Mouse (Mus musculus): Measurements from ENCODE around the gene Rpl36al. TPM values are rescaled to one million over a fixed set of nuclear protein-coding genes. Genes with fewer than 3 reads are reported as not detected.
"Not testable (repeated sequence)": the region's sequence is repeated elsewhere in the genome, so short reads cannot be mapped to it uniquely, and the experiment has no call there.

Gene Rpl36al
- total RNA-seq, 2 experiments from 2014 or later, result 290 to 325 TPM

- Histone ChIP-seq H3K4me3 (no peak overlapping the region), H3K27ac (no peak overlapping the region)
- no peak for DNase-seq
Observed at GRCm38 (mm10) chr12:69190074-69190473, 6.2 kb upstream of the Rpl36al start.

DNA sequence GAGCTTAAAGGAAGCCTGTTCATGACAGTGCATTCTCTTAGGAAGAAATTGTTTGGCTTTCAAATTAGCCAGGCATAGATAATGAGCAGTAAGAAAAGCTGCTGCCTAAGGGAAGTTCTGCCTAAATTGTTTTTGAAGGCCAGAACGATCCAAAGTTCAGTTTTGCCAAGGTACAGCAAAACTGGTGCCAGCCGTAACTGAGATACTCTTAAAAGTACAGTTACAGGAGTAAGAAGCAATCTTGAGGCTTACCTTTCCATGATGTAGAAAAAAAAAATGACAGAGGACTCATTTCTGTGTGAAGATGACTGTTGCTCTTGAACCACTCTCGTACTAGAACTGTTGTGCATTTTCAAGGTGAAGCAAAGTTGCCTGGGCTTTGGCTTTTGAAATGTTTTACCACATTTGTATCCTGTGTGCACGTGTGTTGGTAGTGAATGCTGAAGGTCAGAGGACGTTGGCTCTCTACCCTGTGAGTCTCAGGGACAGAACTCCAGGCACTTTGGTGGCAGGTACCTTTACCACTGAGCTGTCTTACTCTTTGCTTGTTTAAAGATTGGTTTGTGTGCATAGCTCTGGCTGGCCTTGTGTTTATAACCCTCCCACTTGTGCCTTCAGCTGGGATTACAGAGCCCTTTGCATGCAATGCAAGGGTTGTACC, 3.1 kb upstream of the Rpl36al start:
- intact Hi-C loops (cut with DNase I), result no loop called here
- no peak overlapping the region for H3K27ac ChIP-seq
- no peak for DNase-seq
- no peak overlapping the region for H3K4me3 ChIP-seq
- no peak for TF ChIP-seq CTCF (IDR thresholded peaks at IDR 0.05)

More at GRCm38 (mm10) chr12:69190074-69190473, 6.2 kb upstream of the Rpl36al start:
- no peak for TF ChIP-seq CTCF (IDR thresholded peaks at IDR 0.05)
- intact Hi-C loops (cut with DNase I), result loop anchor here (10.0 kb wide), 1 partner anchor 385 kb away; no protein-coding TSS in a partner anchor

- intact Hi-C loops (cut with DNase I), result no loop called here
- no peak for DNase-seq
- peak overlapping the region; percentile 99 for H3K4me3 ChIP-seq
- TF ChIP-seq CTCF (IDR thresholded peaks at IDR 0.05), result no peak
- H3K27ac ChIP-seq, result peak overlapping the region; percentile 95; the same call in 1 of the 2 replicates
Observed at GRCm38 (mm10) chr12:69185371-69185770, 1.5 kb upstream of the Rpl36al start.

DNA sequence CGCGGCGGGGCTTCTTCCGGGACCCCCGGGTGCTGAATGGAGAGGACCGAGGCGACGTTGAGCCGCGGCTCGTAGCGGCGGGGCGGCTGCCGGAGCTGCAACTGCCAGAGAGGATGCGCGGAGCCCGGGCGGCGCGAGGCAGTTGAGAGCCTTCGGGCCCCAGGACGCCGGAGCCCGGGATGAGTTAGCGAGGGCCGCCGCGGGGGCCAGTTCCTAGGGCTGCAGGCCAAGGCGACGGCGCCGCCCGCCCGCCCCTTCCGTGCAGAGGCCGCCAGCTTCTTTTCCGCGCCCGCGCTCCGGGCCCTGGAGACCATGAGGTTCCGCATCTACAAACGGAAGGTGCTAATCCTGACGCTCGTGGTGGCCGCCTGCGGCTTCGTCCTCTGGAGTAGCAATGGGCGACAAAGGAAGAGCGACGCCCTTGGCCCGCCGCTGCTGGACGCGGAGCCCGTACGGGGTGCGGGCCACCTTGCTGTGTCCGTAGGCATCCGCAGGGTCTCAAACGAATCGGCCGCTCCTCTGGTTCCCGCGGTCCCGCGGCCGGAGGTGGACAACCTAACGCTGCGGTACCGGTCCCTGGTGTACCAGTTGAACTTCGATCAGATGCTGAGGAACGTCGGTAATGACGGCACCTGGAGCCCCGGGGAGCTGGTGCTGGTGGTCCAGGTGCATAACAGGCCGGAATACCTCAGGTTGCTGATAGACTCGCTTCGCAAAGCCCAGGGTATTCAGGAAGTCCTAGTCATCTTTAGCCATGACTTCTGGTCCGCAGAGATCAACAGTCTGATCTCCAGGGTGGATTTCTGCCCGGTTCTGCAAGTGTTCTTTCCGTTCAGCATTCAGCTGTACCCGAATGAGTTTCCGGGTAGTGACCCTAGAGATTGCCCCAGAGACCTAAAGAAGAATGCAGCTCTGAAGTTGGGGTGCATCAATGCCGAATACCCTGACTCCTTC, 736 bp upstream of the Rpl36al start:
- intact Hi-C loops (cut with DNase I), result no loop called here
- no peak for TF ChIP-seq CTCF (IDR thresholded peaks at IDR 0.05)
- peak overlapping the region; percentile 95 for H3K27ac ChIP-seq
- DNase-seq, result peak; percentile 75
- peak overlapping the region; percentile 99 for H3K4me3 ChIP-seq

DNA sequence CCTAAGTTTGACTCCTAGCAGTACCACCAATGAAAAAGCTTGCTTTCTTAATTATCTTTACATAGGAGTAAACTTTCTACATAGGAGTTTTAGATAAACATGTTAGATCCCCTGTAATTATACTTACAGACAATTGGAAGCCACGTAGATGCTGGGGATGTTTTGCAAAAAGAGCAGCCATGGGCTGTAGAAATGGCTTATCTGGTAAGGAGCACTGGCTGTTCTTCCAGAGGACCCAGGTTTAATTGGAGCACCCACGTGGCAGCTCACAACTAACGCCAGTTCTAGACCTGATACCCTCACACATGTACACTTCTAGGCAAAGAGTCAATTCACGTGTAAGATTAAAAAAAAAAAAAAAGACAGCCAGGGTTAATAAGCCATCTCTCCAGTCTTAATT, 2.1 kb downstream of the Rpl36al start:
- Histone ChIP-seq H3K27ac (no peak overlapping the region), H3K4me3 (no peak overlapping the region)
- DNase-seq, result no peak
- intact Hi-C loops (cut with DNase I), result no loop called here
- no peak for TF ChIP-seq CTCF (IDR thresholded peaks at IDR 0.05)

- no peak for TF ChIP-seq CTCF (IDR thresholded peaks at IDR 0.05)
- Histone ChIP-seq H3K27ac (no peak overlapping the region), H3K4me3 (no peak overlapping the region)
- intact Hi-C loops (cut with DNase I), result no loop called here
- no peak for DNase-seq
Observed at GRCm38 (mm10) chr12:69179371-69179770, 4.5 kb downstream of the Rpl36al start.

- no peak for TF ChIP-seq CTCF (IDR thresholded peaks at IDR 0.05)
Observed at GRCm38 (mm10) chr12:69177526-69177925, 6.4 kb downstream of the Rpl36al start.

DNA sequence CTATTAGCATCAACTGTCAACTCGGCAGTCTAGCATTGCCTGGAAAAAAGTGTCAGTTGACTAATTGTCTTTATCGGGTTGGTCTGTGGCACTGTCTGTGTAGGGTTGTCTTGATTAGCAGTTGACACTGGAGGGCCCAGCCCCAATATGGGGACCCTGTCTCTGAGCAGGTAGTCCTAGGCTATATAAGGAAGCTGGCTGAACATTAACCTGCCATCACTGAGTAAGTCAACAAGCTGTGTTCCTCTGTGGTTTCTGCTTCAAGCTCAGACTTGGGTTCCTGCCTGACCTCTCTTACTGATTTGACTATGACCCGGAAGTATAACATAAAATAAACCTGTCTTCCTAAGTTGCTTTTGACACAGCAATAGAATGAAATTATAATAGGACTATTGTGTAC, 7.9 kb downstream of the Rpl36al start:
- intact Hi-C loops (cut with DNase I), result no loop called here
- Histone ChIP-seq H3K27ac (no peak overlapping the region), H3K4me3 (no peak overlapping the region)
- no peak for DNase-seq
- TF ChIP-seq CTCF (IDR thresholded peaks at IDR 0.05), result no peak

More at GRCm38 (mm10) chr12:69177526-69177925, 6.4 kb downstream of the Rpl36al start:
- no peak for DNase-seq
- no peak overlapping the region for H3K27ac ChIP-seq
- H3K4me3 ChIP-seq, result no peak overlapping the region
- intact Hi-C loops (cut with DNase I), result no loop called here

DNA sequence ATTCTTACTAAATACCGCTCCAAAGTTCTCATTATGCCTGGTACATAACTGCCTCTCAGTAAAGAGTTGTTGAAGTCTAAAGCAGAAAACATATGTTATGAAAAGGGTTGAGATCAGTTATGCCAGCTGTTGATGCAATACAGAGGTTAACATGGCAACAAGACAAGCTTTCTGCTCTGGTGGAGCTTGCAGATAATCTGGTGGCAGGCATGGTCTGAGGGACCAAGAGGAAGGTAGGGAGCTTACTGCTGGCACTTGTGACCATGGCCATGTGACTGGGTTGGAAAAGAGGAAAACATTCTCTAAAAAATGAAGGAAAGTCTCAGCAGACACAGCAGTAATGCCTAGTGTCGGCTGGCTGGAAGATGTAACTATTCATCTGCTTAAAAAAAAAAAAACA, 12.6 kb downstream of the Rpl36al start:
- DNase-seq, result no peak
- intact Hi-C loops (cut with DNase I), result no loop called here

GRCm38 (mm10) chr12:69168461-69169106, 15.3 kb downstream of the Rpl36al start, which contains the start of gene Lrr1:
TSS of gene Lrr1 (plus strand) at chr12:69168814.
- H3K4me3 ChIP-seq, result peak within 1 kb of the TSS; percentile 81
- TF ChIP-seq CTCF (IDR thresholded peaks at IDR 0.05), result no peak
- H3K27ac ChIP-seq, result peak within 1 kb of the TSS; percentile 96
- intact Hi-C loops (cut with DNase I), result no loop called here
- DNase-seq, result peak; percentile 91

More for the DNA sequence above, 12.6 kb downstream of the Rpl36al start:
- no peak overlapping the region for H3K27ac ChIP-seq
- H3K4me3 ChIP-seq, result no peak overlapping the region
- TF ChIP-seq CTCF (IDR thresholded peaks at IDR 0.05), result no peak

GRCm38 (mm10) chr12:69167656-69168460, 16.0 kb downstream of the Rpl36al start:
- no peak for TF ChIP-seq CTCF (IDR thresholded peaks at IDR 0.05)
- intact Hi-C loops (cut with DNase I), result no loop called here
- H3K4me3 ChIP-seq, result peak overlapping the region; percentile 81
- no peak for DNase-seq
- H3K27ac ChIP-seq, result peak overlapping the region; percentile 96

DNA sequence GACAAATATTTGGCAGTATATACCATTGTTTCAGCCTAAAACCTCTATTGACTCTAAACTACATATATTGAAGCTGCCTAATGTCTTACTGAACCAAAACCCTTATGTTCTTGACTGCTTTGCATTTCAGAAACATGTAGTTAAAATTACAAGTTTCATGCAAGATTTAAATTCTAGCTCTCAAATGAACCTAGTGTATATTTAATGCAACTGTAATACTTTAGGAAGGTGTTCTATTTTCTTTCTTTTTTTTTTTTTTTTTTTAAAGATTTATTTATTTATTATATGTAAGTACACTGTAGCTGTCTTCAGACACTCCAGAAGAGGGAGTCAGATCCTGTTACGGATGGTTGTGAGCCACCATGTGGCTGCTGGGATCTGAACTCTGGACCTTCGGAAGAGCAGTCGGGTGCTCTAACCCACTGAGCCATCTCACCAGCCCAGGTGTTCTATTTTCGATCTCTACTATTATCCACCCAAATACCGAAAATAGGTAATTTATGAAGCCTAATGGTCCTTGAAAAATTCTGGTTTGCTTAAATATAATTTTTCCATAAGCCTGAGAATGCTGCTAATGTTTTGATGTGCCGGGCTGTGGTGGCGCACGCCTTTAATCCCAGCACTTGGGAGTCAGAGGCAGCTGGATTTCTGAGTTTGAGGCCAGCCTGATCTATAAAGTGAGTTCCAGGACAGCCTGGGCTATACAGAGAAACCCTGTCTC, 16.9 kb downstream of the Rpl36al start:
- H3K4me3 ChIP-seq, result not testable (repeated sequence)

More for the DNA sequence above, 16.9 kb downstream of the Rpl36al start:
- DNase-seq; H3K27ac ChIP-seq; intact Hi-C loops (cut with DNase I): not testable (repeated sequence)
